Comparison of ENCODE assay signal across 9 mouse cellular contexts in the genomic region with DNA sequence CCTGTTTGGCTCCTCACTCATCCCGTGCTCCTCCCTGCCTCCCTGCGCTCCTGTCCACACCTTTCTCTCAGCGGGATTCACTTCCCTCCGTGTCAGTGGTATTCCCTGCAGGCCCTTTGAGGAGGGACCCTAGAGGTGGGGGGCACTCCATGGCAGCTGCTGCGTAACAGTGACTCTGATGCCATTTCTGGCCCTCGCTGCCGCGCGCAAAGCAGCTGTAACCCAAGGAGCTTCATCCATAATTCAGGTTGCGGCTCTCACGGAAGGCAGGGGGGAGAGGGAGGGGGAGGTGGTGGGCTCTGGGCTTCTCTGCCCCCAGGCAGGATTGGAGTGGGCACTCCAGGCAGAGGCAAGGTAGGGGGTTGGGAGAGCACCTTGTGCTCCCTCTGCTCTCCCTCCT. TPM values are rescaled to one million over a fixed set of nuclear protein-coding genes. Genes with fewer than 3 reads are reported as not detected.
DNase-seq lines count a peak whose midpoint lies in the region; ATAC-seq and TF ChIP-seq lines count a peak whose summit lies in the region.
"Had no signal": no experiment of that assay in that cellular context is flagged by ENCODE, and none has a peak within 500 bp of the region (broad histone marks: within the 10 kb centered on the region; RNA-seq: fewer than 3 reads in every experiment).

No protein-coding gene starts in this region.

- no peak overlapping the region for H3K27ac ChIP-seq in kidney, embryonic 15.5 days
- no peak overlapping the region for H3K27ac ChIP-seq in embryonic facial prominence, embryonic 12.5 days
- no peak overlapping the region for H3K27ac ChIP-seq in forebrain, postnatal 0 days (ENCODE audit: low read depth, low read length)
- 0 out of 2 replicates have a peak overlapping the region, but pooled peaks have one; percentile 13 for H3K27ac ChIP-seq in midbrain, embryonic 10.5 days (replicated peaks)

- 6% methylated on average over 11 of the region's 11 CpGs for WGBS in kidney, embryonic 15.5 days
- 5% methylated on average over 11 of the region's 11 CpGs for WGBS in embryonic facial prominence, embryonic 12.5 days
- WGBS in forebrain, postnatal 0 days = 7% methylated on average over 11 of the region's 11 CpGs
- 2% methylated on average over 11 of the region's 11 CpGs for WGBS in midbrain, embryonic 10.5 days

- peaks cover 80% of the 10 kb centered on the region for H3K27me3 ChIP-seq in kidney, embryonic 15.5 days
- peaks cover 90% of the 10 kb centered on the region for H3K27me3 ChIP-seq in embryonic facial prominence, embryonic 12.5 days
- peaks cover 9% of the 10 kb centered on the region; the same call in 1 of the 2 replicates for H3K27me3 ChIP-seq in forebrain, postnatal 0 days (ENCODE audit: insufficient read depth, low read length)
- H3K27me3 ChIP-seq in midbrain, embryonic 10.5 days (ENCODE audit: low read depth, poor library complexity, severe bottlenecking) = peaks cover 89% of the 10 kb centered on the region

- peak overlapping the region; percentile 27 for H3K4me3 ChIP-seq in kidney, embryonic 15.5 days (replicated peaks)
- peak overlapping the region; percentile 23 for H3K4me3 ChIP-seq in embryonic facial prominence, embryonic 12.5 days
- H3K4me3 ChIP-seq in forebrain, postnatal 0 days (ENCODE audit: low read depth, low read length) = no peak overlapping the region
- H3K4me3 ChIP-seq in midbrain, embryonic 10.5 days = peak overlapping the region; percentile 43

- H3K36me3 ChIP-seq in kidney, embryonic 15.5 days = no peaks in the 10 kb centered on the region
- H3K36me3 ChIP-seq in embryonic facial prominence, embryonic 12.5 days = no peaks in the 10 kb centered on the region
- peaks cover 2% of the 10 kb centered on the region for H3K36me3 ChIP-seq in forebrain, postnatal 0 days (ENCODE audit: insufficient read depth)
- no peaks in the 10 kb centered on the region for H3K36me3 ChIP-seq in midbrain, embryonic 10.5 days

- H3K9me3 ChIP-seq in kidney, embryonic 15.5 days (replicated peaks) = no peaks in the 10 kb centered on the region
- H3K9me3 ChIP-seq in embryonic facial prominence, embryonic 12.5 days = no peaks in the 10 kb centered on the region
- H3K9me3 ChIP-seq in forebrain, postnatal 0 days (ENCODE audit: low read length) = no peaks in the 10 kb centered on the region
- no peaks in the 10 kb centered on the region for H3K9me3 ChIP-seq in midbrain, embryonic 10.5 days (replicated peaks)

- peak overlapping the region; percentile 56 for H3K4me2 ChIP-seq in kidney, embryonic 15.5 days
- peak overlapping the region; percentile 43 for H3K4me2 ChIP-seq in embryonic facial prominence, embryonic 12.5 days (replicated peaks)
- peak overlapping the region; percentile 93 for H3K4me2 ChIP-seq in forebrain, postnatal 0 days (ENCODE audit: low read depth)

- H3K9ac ChIP-seq in kidney, embryonic 15.5 days = no peak overlapping the region
- no peak overlapping the region for H3K9ac ChIP-seq in embryonic facial prominence, embryonic 12.5 days
- H3K9ac ChIP-seq in forebrain, postnatal 0 days = 0 out of 2 replicates have a peak overlapping the region, but pooled peaks have one; percentile 28

- no peak for ATAC-seq in kidney, embryonic 15.5 days (replicated peaks; ENCODE audit: low FRiP score)
- ATAC-seq in embryonic facial prominence, embryonic 12.5 days (ENCODE audit: insufficient number of reproducible peaks, insufficient read depth, low FRiP score, low TSS enrichment) = no peak
- ATAC-seq in forebrain, postnatal 0 days = no peak

- no peak for TF ChIP-seq CTCF in forebrain, postnatal 0 days (IDR thresholded peaks at IDR 0.05; ENCODE audit: low read depth)

- H3K4me1 ChIP-seq in kidney, embryonic 15.5 days = peaks cover 44% of the 10 kb centered on the region
- peaks cover 32% of the 10 kb centered on the region for H3K4me1 ChIP-seq in embryonic facial prominence, embryonic 12.5 days
- H3K4me1 ChIP-seq in forebrain, postnatal 0 days (ENCODE audit: insufficient read depth) = 0 out of 2 replicates have a peak, but pooled peaks cover 3% of the 10 kb centered on the region
- H3K4me1 ChIP-seq in midbrain, embryonic 10.5 days = peaks cover 63% of the 10 kb centered on the region

- no peak for DNase-seq in kidney, adult 9 months
- no peak for DNase-seq in forebrain, postnatal 0 days
- no peak for DNase-seq in midbrain, embryonic 10.5 days (ENCODE audit: low spot score)
- no peak for DNase-seq in gastrocnemius, postnatal 10 days
- no peak for DNase-seq in spleen, postnatal 36 days (ENCODE audit: low spot score in 2 of 2)
- no peak for DNase-seq in lung, postnatal 36 days
- DNase-seq: kidney, postnatal 36 days had no signal

RNA-seq across cellular contexts. Expression of a gene that starts 3.0 kb away (rescaled TPM):
- polyA plus RNA-seq in kidney, embryonic 15.5 days (2015; fragmentation: Nextera tagmentation; extraction: Ambion mirVana) = 1.2 and 1.6 TPM in 2 replicates
- 5.2 and 5.4 TPM in 2 replicates for polyA plus RNA-seq in embryonic facial prominence, embryonic 12.5 days (2016; fragmentation: Nextera tagmentation; extraction: Ambion mirVana)
- total RNA-seq in forebrain, postnatal 0 days (2014; rRNA removed) = 17.7 and 23.7 TPM in 2 replicates
- polyA plus RNA-seq in forebrain, postnatal 0 days (2015; fragmentation: Nextera tagmentation; extraction: Ambion mirVana) = 25.8 and 26.1 TPM in 2 replicates
- 1.4 and 1.8 TPM in 2 replicates for polyA plus RNA-seq in midbrain, embryonic 10.5 days (2016; fragmentation: Nextera tagmentation; extraction: Ambion mirVana)
- total RNA-seq in gastrocnemius, postnatal 10 days (2021) = 1 to 10 TPM; 1.0 TPM

RNA-seq across cellular contexts. Expression of a gene that starts 44.9 kb away (rescaled TPM):
- 16.5 and 20.7 TPM in 2 replicates for polyA plus RNA-seq in kidney, embryonic 15.5 days (2015; fragmentation: Nextera tagmentation; extraction: Ambion mirVana)
- 19.0 and 19.6 TPM in 2 replicates for polyA plus RNA-seq in embryonic facial prominence, embryonic 12.5 days (2016; fragmentation: Nextera tagmentation; extraction: Ambion mirVana)
- total RNA-seq in forebrain, postnatal 0 days (2014; rRNA removed) = 0.92 and 3.0 TPM in 2 replicates
- 0.91 and 0.94 TPM in 2 replicates for polyA plus RNA-seq in forebrain, postnatal 0 days (2015; fragmentation: Nextera tagmentation; extraction: Ambion mirVana)
- polyA plus RNA-seq in midbrain, embryonic 10.5 days (2016; fragmentation: Nextera tagmentation; extraction: Ambion mirVana) = 22.4 and 26.1 TPM in 2 replicates
- total RNA-seq in gastrocnemius, postnatal 10 days (2021) = 1 to 10 TPM; 6.4 to 6.7 TPM

RNA-seq across cellular contexts. Expression of a gene that starts 52.8 kb away (rescaled TPM):
- 52.4 and 56.3 TPM in 2 replicates for polyA plus RNA-seq in kidney, embryonic 15.5 days (2015; fragmentation: Nextera tagmentation; extraction: Ambion mirVana)
- 30.4 and 35.9 TPM in 2 replicates for polyA plus RNA-seq in embryonic facial prominence, embryonic 12.5 days (2016; fragmentation: Nextera tagmentation; extraction: Ambion mirVana)
- 2.2 and 7.6 TPM in 2 replicates for total RNA-seq in forebrain, postnatal 0 days (2014; rRNA removed)
- 3.5 and 3.8 TPM in 2 replicates for polyA plus RNA-seq in forebrain, postnatal 0 days (2015; fragmentation: Nextera tagmentation; extraction: Ambion mirVana)
- polyA plus RNA-seq in midbrain, embryonic 10.5 days (2016; fragmentation: Nextera tagmentation; extraction: Ambion mirVana) = 22.1 and 24.7 TPM in 2 replicates
- total RNA-seq in gastrocnemius, postnatal 10 days (2021) = 10 to 100 TPM; 18.9 to 20.0 TPM

RNA-seq across cellular contexts. Expression of a gene that starts 56.7 kb away (rescaled TPM):
- polyA plus RNA-seq in kidney, embryonic 15.5 days (2015; fragmentation: Nextera tagmentation; extraction: Ambion mirVana) = 54.2 and 54.4 TPM in 2 replicates
- 39.4 and 41.3 TPM in 2 replicates for polyA plus RNA-seq in embryonic facial prominence, embryonic 12.5 days (2016; fragmentation: Nextera tagmentation; extraction: Ambion mirVana)
- total RNA-seq in forebrain, postnatal 0 days (2014; rRNA removed) = 67.3 and 74.6 TPM in 2 replicates
- polyA plus RNA-seq in forebrain, postnatal 0 days (2015; fragmentation: Nextera tagmentation; extraction: Ambion mirVana) = 97.7 and 116 TPM in 2 replicates
- 56.4 and 64.0 TPM in 2 replicates for polyA plus RNA-seq in midbrain, embryonic 10.5 days (2016; fragmentation: Nextera tagmentation; extraction: Ambion mirVana)
- 10 to 100 TPM; 42.9 to 46.1 TPM for total RNA-seq in gastrocnemius, postnatal 10 days (2021)

Comparison
In these comparisons a context has a peak if more than half of its experiments do, and no peak if none do; other contexts are left out.
1. H3K4me2 ChIP-seq: peak in every context shown above with its lines; median percentile 93 in forebrain, postnatal 0 days; 56 in kidney, embryonic 15.5 days; 43 in embryonic facial prominence, embryonic 12.5 days.